ENCODE assay signal across 10 mouse cellular contexts in the genomic region with DNA sequence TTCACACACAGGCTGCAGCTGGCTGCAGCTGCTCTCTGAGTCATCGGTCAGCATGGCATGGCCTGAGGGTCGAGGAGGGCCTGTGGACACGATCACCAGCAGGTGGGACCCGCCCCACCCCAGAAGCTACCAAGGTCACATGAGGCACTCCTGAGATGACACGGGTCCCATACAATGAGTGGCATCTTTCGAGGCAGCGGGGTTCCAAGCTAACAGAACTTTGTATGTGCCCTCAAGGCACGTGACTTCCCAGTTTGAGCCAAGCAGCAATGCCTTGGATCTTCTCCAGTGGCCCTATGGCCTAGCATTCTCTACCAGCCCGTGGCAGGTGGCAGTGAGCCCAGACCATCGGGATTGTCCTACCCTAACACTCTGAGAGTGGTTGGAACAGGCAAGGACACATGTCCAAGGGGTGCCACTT. TPM values are rescaled to one million over a fixed set of nuclear protein-coding genes. Genes with fewer than 3 reads are reported as not detected.
A peak's percentile ranks its signal among the peaks of the same experiment; 100 is the strongest.
DNase-seq lines count a peak whose midpoint lies in the region; ATAC-seq and TF ChIP-seq lines count a peak whose summit lies in the region.
"Had no signal": no experiment of that assay in that cellular context is flagged by ENCODE, and none has a peak within 500 bp of the region (broad histone marks: within the 10 kb centered on the region; RNA-seq: fewer than 3 reads in every experiment).

No protein-coding gene starts in this region.

- peaks cover 36 to 48% of the 10 kb centered on the region in 2 experiments for H3K4me1 ChIP-seq in MEL (ENCODE audit: control insufficient read depth in 1 of 2, insufficient read depth in 2 of 2, low read length in 2 of 2)
- peaks cover 39% of the 10 kb centered on the region for H3K4me1 ChIP-seq in forebrain, embryonic 10.5 days

- TF ChIP-seq CTCF in MEL (IDR thresholded peaks at IDR 0.05 in 2 of 3, conservative IDR thresholded peaks at IDR 0.05 in 1 of 3; ENCODE audit: control insufficient read depth in 1 of 3, insufficient read depth in 1 of 3, low read depth in 2 of 3, low read length in 3 of 3, poor library complexity in 1 of 3, severe bottlenecking in 1 of 3), result no peak

- peaks cover 0 to 31% of the 10 kb centered on the region in 2 experiments; a peak in 2 of 4 replicates for H3K36me3 ChIP-seq in MEL (ENCODE audit: control insufficient read depth in 1 of 2, insufficient read depth in 2 of 2, low read length in 2 of 2)
- peaks cover 55% of the 10 kb centered on the region for H3K36me3 ChIP-seq in forebrain, embryonic 10.5 days (replicated peaks)

- 87% methylated on average over 10 of the region's 10 CpGs for WGBS in forebrain, embryonic 10.5 days

- DNase-seq in kidney, adult 11 months, result peak; percentile 91
- DNase-seq in kidney, postnatal 4 days, result no peak
- no peak for DNase-seq in MEL (ENCODE audit: low read depth, low spot score)
- peak; percentile 95 for DNase-seq in cerebellum, adult 11-12 months
- peak; percentile 89 for DNase-seq in heart, postnatal 4 days
- no peak for DNase-seq in thymus, postnatal 10 days (ENCODE audit: low spot score in 2 of 2)
- DNase-seq in forebrain, embryonic 10.5 days (ENCODE audit: extremely low spot score, low spot score), result no peak

- TF ChIP-seq EP300 in MEL (IDR thresholded peaks at IDR 0.05; ENCODE audit: low read depth in 1 of 2, low read length in 2 of 2), result no peak

- no peaks in the 10 kb centered on the region for H3K27me3 ChIP-seq in MEL (ENCODE audit: control insufficient read depth in 1 of 2, insufficient read depth in 2 of 2, low read length in 2 of 2)
- H3K27me3 ChIP-seq in forebrain, embryonic 10.5 days (ENCODE audit: poor library complexity, severe bottlenecking), result no peaks in the 10 kb centered on the region

- H3K9me3 ChIP-seq in MEL (replicated peaks; ENCODE audit: insufficient read depth, low read length), result no peaks in the 10 kb centered on the region
- H3K9me3 ChIP-seq in forebrain, embryonic 10.5 days, result no peaks in the 10 kb centered on the region
- H3K9me3 ChIP-seq: megakaryocyte, embryonic 14.5 days had no signal

- no peak for TF ChIP-seq POLR2A in MEL (IDR thresholded peaks at IDR 0.05; ENCODE audit: control insufficient read depth in 1 of 2, insufficient read depth in 1 of 2, low read depth in 1 of 2, low read length in 2 of 2, poor library complexity in 1 of 2)

- no peak overlapping the region for H3K27ac ChIP-seq in MEL (ENCODE audit: control insufficient read depth, low read depth, low read length)
- H3K27ac ChIP-seq in forebrain, embryonic 10.5 days, result no peak overlapping the region

- no peak for TF ChIP-seq RAD21 in MEL (IDR thresholded peaks at IDR 0.05; ENCODE audit: low read depth, low read length)

- no peak overlapping the region for H3K4me3 ChIP-seq in MEL (ENCODE audit: control insufficient read depth in 1 of 2, insufficient read depth in 1 of 2, low read depth in 2 of 2, low read length in 2 of 2)
- no peak overlapping the region for H3K4me3 ChIP-seq in forebrain, embryonic 10.5 days
- H3K4me3 ChIP-seq: megakaryocyte, embryonic 14.5 days had no signal

- no peak for ATAC-seq in activated CD4-positive, CD25-positive, alpha-beta regulatory T cell, adult 4 months

- no peak overlapping the region for H3K9ac ChIP-seq in MEL (ENCODE audit: control insufficient read depth, low read depth, low read length, poor library complexity, severe bottlenecking)

- no peaks in the 10 kb centered on the region; the same call in 1 of the 2 replicates for H3K79me2 ChIP-seq in MEL (ENCODE audit: control insufficient read depth, insufficient read depth, low read length, poor library complexity)

TF ChIP-seq in MEL, 35 proteins besides CTCF, POLR2A, EP300 and RAD21:
- TF ChIP-seq HCFC1 (IDR thresholded peaks at IDR 0.05; ENCODE audit: low read depth, low read length) (no peak), USF1 (IDR thresholded peaks at IDR 0.05; ENCODE audit: low read depth, low read length) (peak; percentile 4; the same call in 1 of the 2 replicates)

RNA-seq across cellular contexts. Expression of gene Phldb1, which starts 17.2 kb away (rescaled TPM):
- total RNA-seq in MEL (2012; rRNA removed), result 13.0 and 13.8 TPM in 2 replicates
- polyA plus RNA-seq in MEL (2012; ENCODE audit: insufficient read depth in 1 of 2, insufficient read length in 2 of 2, low read depth in 1 of 2, low replicate concordance in 2 of 2, missing spikeins in 1 of 2), result 10 to 100 TPM in 1 of 2 experiments, not detected in 1; 23.0 TPM
- total RNA-seq in heart, postnatal 4 days (2021), result 100 to 1,000 TPM; 109 TPM
- under 1 TPM in 1 of 2 experiments, not detected in 1; 0.30 TPM for polyA plus RNA-seq in activated CD4-positive, CD25-positive, alpha-beta regulatory T cell, adult 4 months (2017; shearing (Covaris generic))
- polyA plus RNA-seq in forebrain, embryonic 10.5 days (2016; fragmentation: Nextera tagmentation; extraction: Ambion mirVana), result 37.8 and 44.7 TPM in 2 replicates

RNA-seq across cellular contexts. Expression of gene Treh, which starts 44.8 kb away (rescaled TPM):
- total RNA-seq in MEL (2012; rRNA removed), result not detected in 2 replicates
- not detected for polyA plus RNA-seq in MEL (2012; ENCODE audit: insufficient read depth in 1 of 2, insufficient read length in 2 of 2, low read depth in 1 of 2, low replicate concordance in 2 of 2, missing spikeins in 1 of 2)
- not detected for total RNA-seq in heart, postnatal 4 days (2021)
- not detected for polyA plus RNA-seq in activated CD4-positive, CD25-positive, alpha-beta regulatory T cell, adult 4 months (2017; shearing (Covaris generic))
- not detected in 2 replicates for polyA plus RNA-seq in forebrain, embryonic 10.5 days (2016; fragmentation: Nextera tagmentation; extraction: Ambion mirVana)
- total RNA-seq: ES-E14 had no signal

RNA-seq across cellular contexts. Expression of gene Arcn1, which starts 49.8 kb away (rescaled TPM):
- total RNA-seq in MEL (2012; rRNA removed), result 118 and 124 TPM in 2 replicates
- 100 to 1,000 TPM; 145 to 273 TPM for polyA plus RNA-seq in MEL (2012; ENCODE audit: insufficient read depth in 1 of 2, insufficient read length in 2 of 2, low read depth in 1 of 2, low replicate concordance in 2 of 2, missing spikeins in 1 of 2)
- 100 to 1,000 TPM; 104 to 119 TPM for total RNA-seq in heart, postnatal 4 days (2021)
- 10 to 100 TPM; 83.9 to 84.2 TPM for polyA plus RNA-seq in activated CD4-positive, CD25-positive, alpha-beta regulatory T cell, adult 4 months (2017; shearing (Covaris generic))
- polyA plus RNA-seq in forebrain, embryonic 10.5 days (2016; fragmentation: Nextera tagmentation; extraction: Ambion mirVana), result 159 and 168 TPM in 2 replicates

RNA-seq across cellular contexts. Expression of gene Ift46, which starts 49.9 kb away (rescaled TPM):
- total RNA-seq in MEL (2012; rRNA removed), result 30.2 and 31.8 TPM in 2 replicates
- 10 to 100 TPM in 1 of 2 experiments, not detected in 1; 51.9 TPM for polyA plus RNA-seq in MEL (2012; ENCODE audit: insufficient read depth in 1 of 2, insufficient read length in 2 of 2, low read depth in 1 of 2, low replicate concordance in 2 of 2, missing spikeins in 1 of 2)
- total RNA-seq in heart, postnatal 4 days (2021), result 10 to 100 TPM; 58.4 to 58.7 TPM
- polyA plus RNA-seq in activated CD4-positive, CD25-positive, alpha-beta regulatory T cell, adult 4 months (2017; shearing (Covaris generic)), result 10 to 100 TPM; 62.3 to 65.5 TPM
- 110 TPM in 2 replicates for polyA plus RNA-seq in forebrain, embryonic 10.5 days (2016; fragmentation: Nextera tagmentation; extraction: Ambion mirVana)

Comparison
In these comparisons a context has a peak if more than half of its experiments do, and no peak if none do; other contexts are left out.
1. DNase-seq: peak in kidney, adult 11 months (single experiment), cerebellum, adult 11-12 months (single experiment) and heart, postnatal 4 days (single experiment); none in kidney, postnatal 4 days (0 of 2), MEL (single experiment), thymus, postnatal 10 days (0 of 2) and forebrain, embryonic 10.5 days (single experiment).
2. RNA of gene Phldb1, which starts 17.2 kb away (polyA plus RNA-seq): 37.8 to 44.7 TPM in forebrain, embryonic 10.5 days and 23.0 TPM in MEL; 0.30 TPM in activated CD4-positive, CD25-positive, alpha-beta regulatory T cell, adult 4 months; every median in the first group is over 4 times any median in the second.